Mouse (Mus musculus): ENCODE results near the gene Mien1. TPM values are rescaled to one million over a fixed set of nuclear protein-coding genes. Genes with fewer than 3 reads are reported as not detected.

Mien1 gene
- polyA plus RNA-seq, 1 experiment from 2014 or later: 227 TPM

- no peak for DNase-seq (ENCODE audit: low spot score)
These were observed 22.4 kb upstream of the Mien1 start for GRCm38 (mm10) chr11:98461109-98461720.

GRCm38 (mm10) chr11:98459860-98460259 lies 21.1 kb upstream of the Mien1 start:
- no peak for DNase-seq (ENCODE audit: low spot score)

- DNase-seq (ENCODE audit: low spot score): peak; percentile 88
These were observed 20.4 kb upstream of the Mien1 start for GRCm38 (mm10) chr11:98459071-98459741.

GRCm38 (mm10) chr11:98458121-98458990 lies 19.6 kb upstream of the Mien1 start:
- no peak for DNase-seq (ENCODE audit: low spot score)

GRCm38 (mm10) chr11:98457367-98458120 lies 18.8 kb upstream of the Mien1 start:
- peak; percentile 98 for DNase-seq (ENCODE audit: low spot score)

GRCm38 (mm10) chr11:98456945-98457344 lies 18.2 kb upstream of the Mien1 start:
- no peak for DNase-seq (ENCODE audit: low spot score)

- DNase-seq (ENCODE audit: low spot score): no peak
These were observed 17.8 kb upstream of the Mien1 start for GRCm38 (mm10) chr11:98456545-98456944.

- peak; percentile 49 for DNase-seq (ENCODE audit: low spot score)
These were observed 16.7 kb upstream of the Mien1 start for GRCm38 (mm10) chr11:98455484-98455883.

- DNase-seq (ENCODE audit: low spot score): peak; percentile 41
These were observed 11.4 kb upstream of the Mien1 start for GRCm38 (mm10) chr11:98449921-98450771.

- DNase-seq (ENCODE audit: low spot score): no peak
These were observed 10.6 kb upstream of the Mien1 start for GRCm38 (mm10) chr11:98449419-98449818.

- no peak for DNase-seq (ENCODE audit: low spot score)
These were observed 9.5 kb upstream of the Mien1 start for GRCm38 (mm10) chr11:98448191-98448790.

GRCm38 (mm10) chr11:98447475-98447834 lies 8.7 kb upstream of the Mien1 start:
- no peak for DNase-seq (ENCODE audit: low spot score)

GRCm38 (mm10) chr11:98446562-98447474 lies 8.0 kb upstream of the Mien1 start:
- peak; percentile 37 for DNase-seq (ENCODE audit: low spot score)

GRCm38 (mm10) chr11:98446213-98446561 lies 7.4 kb upstream of the Mien1 start, which contains the start of gene Grb7:
Gene Grb7, plus strand, starts transcription at chr11:98446394.
- no peak for DNase-seq (ENCODE audit: low spot score)

- DNase-seq (ENCODE audit: low spot score): no peak
These were observed 6.9 kb upstream of the Mien1 start for GRCm38 (mm10) chr11:98445679-98446078.

- DNase-seq (ENCODE audit: low spot score): no peak
These were observed 6.4 kb upstream of the Mien1 start for GRCm38 (mm10) chr11:98445238-98445637.

GRCm38 (mm10) chr11:98443688-98444087 lies 4.9 kb upstream of the Mien1 start:
- DNase-seq (ENCODE audit: low spot score): no peak

GRCm38 (mm10) chr11:98437441-98437840 lies 1.4 kb downstream of the Mien1 start:
- DNase-seq (ENCODE audit: low spot score): no peak

GRCm38 (mm10) chr11:98435723-98436122 lies 3.1 kb downstream of the Mien1 start:
- DNase-seq (ENCODE audit: low spot score): no peak

All from thymus, postnatal 0 days (tissue).